Mouse (Mus musculus) midbrain, postnatal 0 days (tissue): ENCODE results near the gene Fam222b. TPM values are rescaled to one million over a fixed set of nuclear protein-coding genes. Genes with fewer than 3 reads are reported as not detected.

Source experiments
- ATAC-seq: fragments of 200-750 bp; cut with Nextera tagmentation; 2 replicates; pipeline ENCODE4 v1.8.0; 2017; ENCODE audit warnings: moderate number of reproducible peaks, mild to moderate bottlenecking, moderate TSS enrichment, moderate library complexity; ENCODE audit not compliant: low FRiP score
- DNase-seq: peaks from one replicate; pipeline ENCODE4 v3.0.0-alpha.2; 2015; ENCODE audit warnings: low spot score
- H3K27ac ChIP-seq: fragments of 300-500 bp; sonication (generic); 2 replicates; pipeline ENCODE4 v1.5.1; 2014; ENCODE audit warnings: low read depth, mild to moderate bottlenecking, low read length, mixed read lengths
- H3K27me3 ChIP-seq: fragments of 300-500 bp; sonication (generic); 2 replicates; pipeline ENCODE4 v1.6.1; 2014; ENCODE audit warnings: low read length, control low read depth, mixed read lengths; ENCODE audit not compliant: insufficient read depth
- H3K36me3 ChIP-seq: fragments of 300-500 bp; sonication (generic); 2 replicates; pipeline ENCODE4 v1.6.1; 2014; ENCODE audit warnings: low read length, control low read depth, mixed read lengths; ENCODE audit not compliant: insufficient read depth
- H3K4me1 ChIP-seq: fragments of 300-500 bp; sonication (generic); 2 replicates; pipeline ENCODE4 v1.6.1; 2014; ENCODE audit warnings: mild to moderate bottlenecking, control low read depth, antibody characterized with exemption, low read length, mixed read lengths; ENCODE audit not compliant: insufficient read depth
- H3K4me2 ChIP-seq: fragments of 300-500 bp; sonication (generic); 2 replicates; pipeline ENCODE4 v1.6.1; 2014; ENCODE audit warnings: low read depth, mild to moderate bottlenecking, low read length, mixed read lengths; ENCODE audit not compliant: poor library complexity, severe bottlenecking
- H3K4me3 ChIP-seq: fragments of 300-500 bp; sonication (generic); 2 replicates; pipeline ENCODE4 v1.5.1; 2014; ENCODE audit warnings: low read depth, mild to moderate bottlenecking, low read length, moderate library complexity
- H3K9ac ChIP-seq: fragments of 300-500 bp; sonication (generic); replicated peaks from 2 replicates; pipeline ENCODE4 v1.6.1; 2014; ENCODE audit warnings: mild to moderate bottlenecking, low read length, moderate library complexity, mixed read lengths; ENCODE audit not compliant: poor library complexity, severe bottlenecking
- H3K9me3 ChIP-seq: fragments of 300-500 bp; sonication (generic); 2 replicates; pipeline ENCODE4 v1.6.1; 2016; ENCODE audit warnings: low read length, control low read depth
- CTCF ChIP-seq: IDR thresholded peaks from 2 replicates; pipeline ENCODE4 v1.5.1; 2016; ENCODE audit warnings: antibody characterized with exemption, mild to moderate bottlenecking
- WGBS: fragments of 180-500 bp; shearing (Covaris S2); extraction: QIAGEN DNeasy Blood & Tissue Kit; methylation state at CpG from one replicate; pipeline ENCODE4 v1.1.7; 2014; 5-methylcytosine and 5-hydroxymethylcytosine counted together
- polyA plus RNA-seq: library from polyadenylated mRNA; unstranded; fragments of >200 nt; fragmentation: Nextera tagmentation; extraction: Ambion mirVana; gene quantifications from 2 replicates; pipeline ENCODE4 v1.2.1, GENCODE M21; 2015
- total RNA-seq: library from RNA; depleted of rRNA; stranded (reverse); fragments of >200 nt; gene quantifications from 2 replicates; pipeline ENCODE4 v1.2.3, GENCODE M21; 2014

The Fam222b gene
- total and polyA plus RNA-seq, 2 experiments from 2014 or later: 29.1 to 34.5 TPM

DNA sequence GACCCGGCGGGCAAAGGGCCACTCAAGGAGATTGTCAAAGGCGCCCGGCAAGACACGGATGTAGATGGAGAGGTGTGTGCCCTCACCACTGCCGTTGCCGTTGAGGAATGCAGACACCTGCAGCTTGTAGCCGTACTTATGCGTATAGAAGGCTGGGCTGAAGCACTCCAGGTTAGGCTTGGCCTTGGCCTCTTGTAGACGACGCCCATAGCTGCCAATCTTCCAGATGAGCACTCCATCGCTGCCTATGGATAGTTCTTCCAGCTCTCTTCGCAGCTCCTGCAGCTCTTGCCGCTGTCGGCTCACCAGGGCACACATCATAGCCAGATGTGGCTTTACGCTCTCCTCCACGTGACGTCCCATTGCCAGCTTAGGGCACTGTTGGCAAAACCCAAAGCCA is 65.7 kb downstream of the Fam222b start:
- no peak for TF ChIP-seq CTCF
- ATAC-seq: no peak

DNA sequence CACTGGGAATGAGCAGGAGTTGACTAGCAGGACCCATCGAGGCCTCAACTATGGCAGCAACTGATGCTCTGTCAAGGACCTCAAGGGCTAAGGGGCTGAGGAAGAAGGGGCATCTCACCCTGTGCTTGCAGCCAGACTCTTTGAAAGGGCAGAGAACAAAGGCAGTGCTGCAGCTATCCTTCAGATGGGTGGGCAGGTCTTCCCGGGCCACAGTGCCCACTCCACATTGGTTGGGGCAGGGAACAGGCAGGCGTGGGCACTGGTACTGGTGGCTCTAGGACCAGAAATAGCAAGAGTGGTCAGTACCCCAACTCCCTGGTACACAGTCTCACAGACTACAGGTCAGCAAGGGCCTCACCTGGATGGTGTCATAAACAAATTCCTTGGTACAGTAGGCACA is 66.2 kb downstream of the Fam222b start:
- Histone ChIP-seq H3K4me3 (no peak overlapping the region), H3K27ac (no peak overlapping the region)
- no peak for ATAC-seq

More for the DNA sequence above, 65.7 kb downstream of the Fam222b start:
- Histone ChIP-seq H3K9me3 (no peaks in the 10 kb centered on the region), H3K4me2 (no peak overlapping the region), H3K27me3 (no peaks in the 10 kb centered on the region), H3K9ac (no peak overlapping the region), H3K36me3 (peaks cover 45% of the 10 kb centered on the region), H3K27ac (no peak overlapping the region), H3K4me1 (peaks cover 9% of the 10 kb centered on the region), H3K4me3 (no peak overlapping the region)
- 91% methylated on average over 18 of the region's 18 CpGs for WGBS
- DNase-seq: no peak

GRCm38 (mm10) chr11:78161169-78161568 is 66.7 kb downstream of the Fam222b start:
- no peak for TF ChIP-seq CTCF
- Histone ChIP-seq H3K9ac (no peak overlapping the region), H3K27ac (peak overlapping the region; percentile 51; the same call in 1 of the 2 replicates), H3K4me2 (no peak overlapping the region), H3K4me3 (no peak overlapping the region), H3K27me3 (no peaks in the 10 kb centered on the region), H3K4me1 (peaks cover 14% of the 10 kb centered on the region), H3K9me3 (no peaks in the 10 kb centered on the region), H3K36me3 (peaks cover 39% of the 10 kb centered on the region)
- DNase-seq (no peak), ATAC-seq (no peak)
- WGBS: 88% methylated on average over 14 of the region's 14 CpGs

More for the DNA sequence above, 66.2 kb downstream of the Fam222b start:
- H3K4me1 ChIP-seq: peaks cover 9% of the 10 kb centered on the region
- H3K9me3 ChIP-seq: no peaks in the 10 kb centered on the region
- no peak for DNase-seq
- 93% methylated on average over 3 of the region's 3 CpGs for WGBS
- no peak overlapping the region for H3K9ac ChIP-seq
- no peak for TF ChIP-seq CTCF
- no peaks in the 10 kb centered on the region for H3K27me3 ChIP-seq
- H3K36me3 ChIP-seq: peaks cover 40% of the 10 kb centered on the region
- H3K4me2 ChIP-seq: no peak overlapping the region

- TF ChIP-seq CTCF: no peak
- H3K4me1 ChIP-seq: peaks cover 16% of the 10 kb centered on the region
- H3K36me3 ChIP-seq: peaks cover 39% of the 10 kb centered on the region
- H3K27me3 ChIP-seq: no peaks in the 10 kb centered on the region
- peak overlapping the region; percentile 97; the same call in 1 of the 2 replicates for H3K27ac ChIP-seq
- peak; percentile 61 for DNase-seq
- H3K4me2 ChIP-seq: peak overlapping the region; percentile 81
- H3K9ac ChIP-seq: no peak overlapping the region
- H3K4me3 ChIP-seq: no peak overlapping the region
- H3K9me3 ChIP-seq: no peaks in the 10 kb centered on the region
- no peak for ATAC-seq
- 55% methylated on average over 4 of the region's 4 CpGs for WGBS
These were observed 67.5 kb downstream of the Fam222b start for GRCm38 (mm10) chr11:78161968-78162367.

- DNase-seq (peak; percentile 77), ATAC-seq (no peak)
- TF ChIP-seq CTCF: no peak
- Histone ChIP-seq H3K36me3 (peaks cover 38% of the 10 kb centered on the region), H3K4me1 (peaks cover 16% of the 10 kb centered on the region), H3K27me3 (no peaks in the 10 kb centered on the region), H3K9me3 (no peaks in the 10 kb centered on the region), H3K9ac (no peak overlapping the region; the same call in 1 of the 2 replicates), H3K27ac (peak overlapping the region; percentile 97), H3K4me2 (peak overlapping the region; percentile 81), H3K4me3 (no peak overlapping the region)
- WGBS: 25% methylated on average over 6 of the region's 6 CpGs
These were observed 68.0 kb downstream of the Fam222b start for GRCm38 (mm10) chr11:78162504-78162903.

DNA sequence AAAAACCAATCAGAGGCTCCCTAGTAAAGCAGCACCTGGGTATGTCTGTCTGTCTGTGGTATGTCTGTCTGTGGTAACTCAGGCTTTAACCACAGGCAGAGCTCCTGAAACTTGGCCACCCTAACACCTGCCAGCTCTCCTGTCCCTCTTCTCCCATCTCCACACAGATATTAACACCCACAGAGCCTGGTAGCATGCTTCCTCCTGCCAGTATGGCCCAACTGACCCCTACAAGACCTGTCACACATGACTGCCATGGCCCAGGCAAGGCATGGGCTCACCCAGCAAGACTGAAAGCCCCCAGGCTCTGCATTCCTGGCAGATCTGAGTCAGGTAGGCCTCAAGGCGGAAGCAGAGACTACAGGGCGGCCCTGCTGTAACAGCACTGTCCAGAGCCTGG is 68.6 kb downstream of the Fam222b start:
- no peak for TF ChIP-seq CTCF
- H3K9ac ChIP-seq: peak overlapping the region; percentile 99
- H3K27me3 ChIP-seq: no peaks in the 10 kb centered on the region
- H3K9me3 ChIP-seq: no peaks in the 10 kb centered on the region
- peaks cover 16% of the 10 kb centered on the region for H3K4me1 ChIP-seq
- H3K27ac ChIP-seq: peak overlapping the region; percentile 97
- no peak for ATAC-seq
- no peak for DNase-seq
- peak overlapping the region; percentile 81 for H3K4me2 ChIP-seq
- H3K4me3 ChIP-seq: peak overlapping the region; percentile 96
- peaks cover 34% of the 10 kb centered on the region for H3K36me3 ChIP-seq
- 84% methylated on average over 2 of the region's 2 CpGs for WGBS
